Mouse (Mus musculus): ENCODE measurements at regions not wholly inside any gene's neighbourhood (a gene's known extent, or its start where the extent isn't known, plus 50 kb on each side); places are given as distances from the start of the nearest gene placed in this dataset.

DNA sequence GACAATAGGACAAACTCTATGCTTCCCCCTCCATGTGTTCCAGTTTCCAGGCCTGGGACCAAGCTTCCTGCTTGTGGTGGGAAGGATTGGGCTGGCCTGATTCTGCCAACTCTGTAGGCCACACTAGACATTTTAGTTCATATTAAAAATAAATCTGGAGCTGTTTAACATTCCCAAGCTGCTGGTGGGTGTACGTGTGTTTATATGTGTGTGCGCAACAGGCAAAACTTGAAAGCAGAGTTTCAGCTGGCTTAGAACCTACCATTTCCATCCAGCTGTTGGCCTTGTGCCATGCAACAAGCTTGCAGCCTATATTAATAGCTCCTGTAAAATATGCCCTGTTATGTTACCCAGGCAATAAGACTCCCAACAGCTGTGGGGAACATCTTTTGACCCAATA is 376.5 kb downstream of the Ttll7 start:
- TF ChIP-seq MAFK (IDR thresholded peaks at IDR 0.05; ENCODE audit: insufficient read depth, low read depth, low read length) = no peak
- no peak for TF ChIP-seq ZC3H11A (IDR thresholded peaks at IDR 0.05; ENCODE audit: borderline replicate concordance, low read depth, low read length)
- TF ChIP-seq ZNF384 (IDR thresholded peaks at IDR 0.05; ENCODE audit: low read depth, low read length) = no peak
- TF ChIP-seq HCFC1 (IDR thresholded peaks at IDR 0.05; ENCODE audit: borderline replicate concordance, insufficient read depth, low read length) = no peak

All from ES-E14 (cell line).